Mouse (Mus musculus) testis, adult 2 months (tissue): ENCODE measurements around the gene Tex45.

ENCODE experiments used
- CTCF ChIP-seq: fragments of 200-500 bp; IDR thresholded peaks from 2 replicates; pipeline ENCODE4 v1.5.1; 2012; ENCODE audit warnings: low read depth, mild to moderate bottlenecking, inconsistent platforms, low read length, moderate library complexity; ENCODE audit not compliant: control insufficient read depth, insufficient read depth, insufficient replicate concordance
- POLR2A ChIP-seq: fragments of 200-500 bp; IDR thresholded peaks from 2 replicates; pipeline ENCODE4 v1.6.1; 2012; ENCODE audit warnings: low read depth, mild to moderate bottlenecking, inconsistent platforms, low read length, moderate library complexity; ENCODE audit not compliant: control insufficient read depth

DNA sequence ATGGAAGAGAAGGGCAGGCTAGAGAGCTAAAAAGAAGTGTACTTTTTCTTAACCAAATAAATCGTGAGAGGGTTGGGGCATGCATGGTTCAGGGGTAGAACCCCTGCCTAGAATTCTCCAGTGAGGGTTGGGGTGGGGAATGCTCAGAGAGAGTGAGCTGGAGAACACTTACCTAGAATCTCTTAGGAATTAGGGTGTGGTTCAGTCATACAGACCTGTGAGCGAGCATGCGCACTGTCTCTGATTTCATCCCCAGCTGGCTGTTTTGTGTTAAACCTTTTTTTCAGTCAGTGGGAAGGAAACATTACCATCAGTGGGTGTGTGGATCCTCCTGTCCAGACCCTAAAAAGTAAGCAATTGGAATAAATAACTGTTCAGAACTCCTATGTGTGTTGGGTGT lies 44.5 kb upstream of the Tex45 start:
- TF ChIP-seq CTCF (no peak), POLR2A (no peak)
